In the genomic region with DNA sequence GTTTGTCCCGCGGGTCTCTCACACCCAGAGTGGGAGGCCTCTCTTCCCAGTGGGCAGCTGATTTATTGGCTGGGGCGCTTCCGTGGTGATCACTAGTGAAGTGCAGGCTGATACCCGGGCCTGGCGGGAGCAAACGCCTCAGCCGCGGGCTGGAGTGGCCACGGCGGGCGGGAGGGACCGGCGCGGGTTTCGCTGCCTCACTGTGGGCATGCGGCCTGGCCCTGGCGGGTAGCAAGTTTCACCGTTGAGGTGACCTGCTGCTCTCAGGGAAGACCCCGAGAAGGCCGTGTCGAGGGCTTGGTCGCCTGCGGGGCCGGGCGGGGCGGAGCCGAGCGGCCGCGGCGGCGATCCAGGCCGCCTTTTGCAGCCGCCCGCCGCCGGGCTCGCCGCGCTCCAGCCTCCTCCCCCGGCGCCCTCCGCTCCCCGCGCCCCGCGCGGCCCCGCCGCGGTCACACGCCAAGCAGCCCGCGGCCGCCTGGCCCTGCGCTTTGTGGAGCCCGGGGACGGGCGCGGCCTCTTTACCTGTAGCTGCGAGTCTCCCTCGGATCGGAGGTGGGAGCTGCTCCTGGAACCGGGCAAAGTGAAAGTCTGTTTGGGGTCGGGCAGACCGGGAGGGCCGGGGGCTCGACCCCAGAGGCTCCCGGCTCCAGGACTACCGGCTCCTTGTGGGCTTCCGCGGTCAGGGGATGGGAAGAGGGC, we compare ENCODE assay signal across 8 mouse cellular contexts.
DNase-seq lines count a peak whose midpoint lies in the region; ATAC-seq and TF ChIP-seq lines count a peak whose summit lies in the region.

No protein-coding gene starts in this region.

- no peaks in the 10 kb centered on the region for H3K9me3 ChIP-seq in embryonic facial prominence, embryonic 14.5 days (ENCODE audit: control insufficient read depth, low read length)
- H3K9me3 ChIP-seq in liver, embryonic 11.5 days (ENCODE audit: control insufficient read depth, low read length), result no peaks in the 10 kb centered on the region

- WGBS in embryonic facial prominence, embryonic 14.5 days, result 2% methylated on average over 37 of the region's 73 CpGs
- WGBS in liver, embryonic 11.5 days, result under 1% methylated on average over 61 of the region's 73 CpGs

- peak overlapping the region; percentile 92 for H3K27ac ChIP-seq in embryonic facial prominence, embryonic 14.5 days (replicated peaks; ENCODE audit: low read depth, low read length)
- H3K27ac ChIP-seq in liver, embryonic 11.5 days (ENCODE audit: low read depth, low read length), result peak overlapping the region; percentile 91

- peak overlapping the region; percentile 90 for H3K4me3 ChIP-seq in embryonic facial prominence, embryonic 14.5 days (ENCODE audit: low read depth, low read length)
- peak overlapping the region; percentile 90 for H3K4me3 ChIP-seq in liver, embryonic 11.5 days (ENCODE audit: low read depth, low read length)
- H3K4me3 ChIP-seq in myocyte, result peak overlapping the region; percentile 30

- H3K27me3 ChIP-seq in embryonic facial prominence, embryonic 14.5 days (replicated peaks; ENCODE audit: control insufficient read depth, insufficient read depth, low read length), result no peaks in the 10 kb centered on the region
- H3K27me3 ChIP-seq in liver, embryonic 11.5 days (replicated peaks; ENCODE audit: control insufficient read depth, insufficient read depth, low read length), result no peaks in the 10 kb centered on the region
- H3K27me3 ChIP-seq in myocyte (ENCODE audit: control insufficient read depth, insufficient read depth, insufficient read length), result no peaks in the 10 kb centered on the region

- TF ChIP-seq POLR2A in myocyte (IDR thresholded peaks at IDR 0.05; ENCODE audit: insufficient read length, low read depth), result peak; percentile 49

- H3K9ac ChIP-seq in embryonic facial prominence, embryonic 14.5 days (ENCODE audit: low read depth, low read length), result peak overlapping the region; percentile 94
- peak overlapping the region; percentile 94 for H3K9ac ChIP-seq in liver, embryonic 11.5 days (ENCODE audit: low read depth, low read length)

- peaks cover 26% of the 10 kb centered on the region for H3K4me1 ChIP-seq in embryonic facial prominence, embryonic 14.5 days (ENCODE audit: control insufficient read depth, insufficient read depth, low read length)
- peaks cover 33% of the 10 kb centered on the region for H3K4me1 ChIP-seq in liver, embryonic 11.5 days (replicated peaks; ENCODE audit: control insufficient read depth, insufficient read depth, low read length)

- DNase-seq in A20 (ENCODE audit: low read depth, low spot score), result peak; percentile 83
- peak; percentile 47 to 66 for DNase-seq in adrenal gland, postnatal 4 days (ENCODE audit: low spot score in 2 of 2)
- peak; percentile 83 for DNase-seq in embryonic facial prominence, embryonic 14.5 days (ENCODE audit: low spot score)
- peak; percentile 73 for DNase-seq in heart, adult 8-10 months (ENCODE audit: low spot score)
- DNase-seq in kidney, adult 8-10 months, result peak; percentile 61 to 69
- DNase-seq in liver, embryonic 11.5 days (ENCODE audit: low spot score), result peak; percentile 85
- DNase-seq in spleen, postnatal 36 days (ENCODE audit: low spot score in 2 of 2), result peak; percentile 73 to 80

- H3K36me3 ChIP-seq in embryonic facial prominence, embryonic 14.5 days (ENCODE audit: control insufficient read depth, insufficient read depth, low read length), result no peaks in the 10 kb centered on the region
- H3K36me3 ChIP-seq in liver, embryonic 11.5 days (ENCODE audit: control insufficient read depth, insufficient read depth, low read length), result no peaks in the 10 kb centered on the region; the same call in 1 of the 2 replicates
- H3K36me3 ChIP-seq in myocyte (ENCODE audit: control insufficient read depth, insufficient read depth), result no peaks in the 10 kb centered on the region

- H3K4me2 ChIP-seq in embryonic facial prominence, embryonic 14.5 days (ENCODE audit: low read depth, low read length), result peak overlapping the region; percentile 85
- H3K4me2 ChIP-seq in liver, embryonic 11.5 days, result peak overlapping the region; percentile 82
- peak overlapping the region; percentile 67 for H3K4me2 ChIP-seq in myocyte (ENCODE audit: low read depth)

- peak; percentile 92 for ATAC-seq in embryonic facial prominence, embryonic 14.5 days (ENCODE audit: low read depth)
- peak; percentile 80 for ATAC-seq in liver, embryonic 11.5 days (replicated peaks; ENCODE audit: low FRiP score)

- H3K79me2 ChIP-seq in myocyte (ENCODE audit: control insufficient read depth, insufficient read depth), result peaks cover 22% of the 10 kb centered on the region

- peak overlapping the region; percentile 59 for H3ac ChIP-seq in myocyte (ENCODE audit: control insufficient read depth, insufficient read length)

TF ChIP-seq in myocyte, 11 proteins besides CTCF, POLR2A, EP300 and RAD21:
- TF ChIP-seq REST (IDR thresholded peaks at IDR 0.05; ENCODE audit: insufficient read depth, insufficient read length), result no peak
- TF ChIP-seq MYOD1 (IDR thresholded peaks at IDR 0.05; ENCODE audit: control insufficient read depth in 1 of 3, insufficient read length in 2 of 3, low read depth in 2 of 3), result peak in 1 of 3 experiments; percentile 10
- TF ChIP-seq POLR2AphosphoS2 (IDR thresholded peaks at IDR 0.05; ENCODE audit: insufficient read length, low read depth), result peak; percentile 6

Comparison
In these comparisons a context has a peak if more than half of its experiments do, and no peak if none do; other contexts are left out.
1. Peak in every context shown above with its lines: DNase-seq, ATAC-seq, H3K4me3 ChIP-seq and H3K27ac ChIP-seq.
2. H3K4me3 ChIP-seq: peak in every context shown above with its lines; median percentile 90 in embryonic facial prominence, embryonic 14.5 days; 90 in liver, embryonic 11.5 days; 30 in myocyte.